Mouse (Mus musculus): ENCODE results near the gene Kif11. TPM values are rescaled to one million over a fixed set of nuclear protein-coding genes. Genes with fewer than 3 reads are reported as not detected.

The Kif11 gene
- total RNA-seq, 1 experiment from 2014 or later = 0.70 TPM

- no peak for ATAC-seq (ENCODE audit: extremely low read depth, insufficient number of reproducible peaks, low FRiP score, poor library complexity, severe bottlenecking)
These were observed 1.1 kb upstream of the Kif11 start for GRCm38 (mm10) chr19:37374941-37375754.

GRCm38 (mm10) chr19:37376841-37377240 is 638 bp downstream of the Kif11 start:
- no peak for ATAC-seq (ENCODE audit: extremely low read depth, insufficient number of reproducible peaks, low FRiP score, poor library complexity, severe bottlenecking)

GRCm38 (mm10) chr19:37377404-37377990 is 1.3 kb downstream of the Kif11 start:
- ATAC-seq (ENCODE audit: extremely low read depth, insufficient number of reproducible peaks, low FRiP score, poor library complexity, severe bottlenecking) = no peak

- no peak for ATAC-seq (ENCODE audit: extremely low read depth, insufficient number of reproducible peaks, low FRiP score, poor library complexity, severe bottlenecking)
These were observed 2.6 kb downstream of the Kif11 start for GRCm38 (mm10) chr19:37378816-37379215.

- no peak for ATAC-seq (ENCODE audit: extremely low read depth, insufficient number of reproducible peaks, low FRiP score, poor library complexity, severe bottlenecking)
These were observed 9.9 kb downstream of the Kif11 start for GRCm38 (mm10) chr19:37386126-37386525.

GRCm38 (mm10) chr19:37391869-37392268 is 15.7 kb downstream of the Kif11 start:
- no peak for ATAC-seq (ENCODE audit: extremely low read depth, insufficient number of reproducible peaks, low FRiP score, poor library complexity, severe bottlenecking)

- ATAC-seq (ENCODE audit: extremely low read depth, insufficient number of reproducible peaks, low FRiP score, poor library complexity, severe bottlenecking) = no peak
These were observed 20.1 kb downstream of the Kif11 start for GRCm38 (mm10) chr19:37396279-37396678.

- ATAC-seq (ENCODE audit: extremely low read depth, insufficient number of reproducible peaks, low FRiP score, poor library complexity, severe bottlenecking) = no peak
These were observed 24.7 kb downstream of the Kif11 start for GRCm38 (mm10) chr19:37400936-37401335.

GRCm38 (mm10) chr19:37418294-37418693 is 42.1 kb downstream of the Kif11 start:
- ATAC-seq (ENCODE audit: extremely low read depth, insufficient number of reproducible peaks, low FRiP score, poor library complexity, severe bottlenecking) = peak; percentile 79

GRCm38 (mm10) chr19:37419613-37420012 is 43.4 kb downstream of the Kif11 start:
- peak; percentile 93 for ATAC-seq (ENCODE audit: extremely low read depth, insufficient number of reproducible peaks, low FRiP score, poor library complexity, severe bottlenecking)

GRCm38 (mm10) chr19:37428589-37428988 is 52.4 kb downstream of the Kif11 start:
- ATAC-seq (ENCODE audit: extremely low read depth, insufficient number of reproducible peaks, low FRiP score, poor library complexity, severe bottlenecking) = no peak

GRCm38 (mm10) chr19:37431139-37431756 is 55.0 kb downstream of the Kif11 start:
- no peak for ATAC-seq (ENCODE audit: extremely low read depth, insufficient number of reproducible peaks, low FRiP score, poor library complexity, severe bottlenecking)

GRCm38 (mm10) chr19:37432868-37433570 is 56.8 kb downstream of the Kif11 start:
- ATAC-seq (ENCODE audit: extremely low read depth, insufficient number of reproducible peaks, low FRiP score, poor library complexity, severe bottlenecking) = no peak

GRCm38 (mm10) chr19:37433895-37434262 is 57.7 kb downstream of the Kif11 start:
- ATAC-seq (ENCODE audit: extremely low read depth, insufficient number of reproducible peaks, low FRiP score, poor library complexity, severe bottlenecking) = no peak; the same call in 1 of the 2 replicates

- peak; percentile 63 for ATAC-seq (ENCODE audit: extremely low read depth, insufficient number of reproducible peaks, low FRiP score, poor library complexity, severe bottlenecking)
These were observed 58.2 kb downstream of the Kif11 start, which contains the start of gene Hhex for GRCm38 (mm10) chr19:37434263-37434951. TSS of gene Hhex (plus strand) at chr19:37434810.

- ATAC-seq (ENCODE audit: extremely low read depth, insufficient number of reproducible peaks, low FRiP score, poor library complexity, severe bottlenecking) = peak; percentile 30; the same call in 1 of the 2 replicates
These were observed 59.0 kb downstream of the Kif11 start for GRCm38 (mm10) chr19:37435041-37435852.

GRCm38 (mm10) chr19:37435853-37436174 is 59.6 kb downstream of the Kif11 start:
- no peak for ATAC-seq (ENCODE audit: extremely low read depth, insufficient number of reproducible peaks, low FRiP score, poor library complexity, severe bottlenecking)

Data from neutrophil, adult 5-6 weeks (primary cell).